Mouse (Mus musculus): Measurements from ENCODE around the gene Timm44.

DNA sequence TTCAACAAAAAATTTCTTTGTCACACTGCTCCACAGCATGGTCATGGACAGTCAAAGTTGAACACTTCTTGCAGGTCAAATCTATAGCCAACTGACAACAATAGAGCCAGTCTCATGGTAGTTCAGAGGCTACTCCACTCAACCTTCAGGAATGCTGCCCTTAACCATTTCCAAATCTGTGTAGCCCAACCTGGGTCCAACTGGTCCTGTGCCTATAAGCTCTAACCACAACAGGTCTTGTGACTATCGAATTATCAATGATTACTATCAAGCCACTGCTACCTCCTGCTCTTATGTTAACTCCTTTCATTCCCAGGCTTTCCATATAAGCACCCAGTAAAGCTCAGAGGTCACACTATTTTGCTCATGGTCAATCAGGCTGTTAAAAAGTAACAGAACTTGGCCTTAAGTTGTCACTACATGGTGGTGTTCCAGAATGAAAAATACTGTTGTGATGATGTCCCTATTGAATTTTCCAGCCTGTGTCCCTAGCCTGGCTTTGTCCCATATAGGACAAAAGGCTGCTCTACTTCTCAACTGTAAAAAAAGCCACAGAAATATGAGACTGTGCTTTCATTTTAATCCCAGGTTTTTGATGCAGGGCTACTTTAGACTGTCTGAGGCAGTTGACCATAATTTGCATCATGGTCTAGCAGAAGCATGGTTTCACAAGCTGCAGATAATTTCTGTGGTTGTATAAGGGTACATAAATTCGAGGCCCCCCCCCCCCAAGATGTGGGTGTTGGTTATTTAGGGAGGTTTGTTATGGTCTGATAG lies 43.3 kb upstream of the Timm44 start:
- TF ChIP-seq POLR2A (IDR thresholded peaks at IDR 0.05; ENCODE audit: low read depth, low read length): no peak
- TF ChIP-seq CTCF (IDR thresholded peaks at IDR 0.05; ENCODE audit: extremely low read depth, insufficient read length, insufficient replicate concordance, low read depth, low read length): no peak
